Mouse (Mus musculus) embryo, embryonic 11 days (tissue): ENCODE data around the gene Plbd1.

Experiments
- DNase-seq: peaks from one replicate; pipeline ENCODE4 v3.0.0-alpha.2; 2015

The Plbd1 gene

GRCm38 (mm10) chr6:136647455-136647861 lies 14.3 kb downstream of the Plbd1 start:
- no peak for DNase-seq

GRCm38 (mm10) chr6:136646207-136646606 lies 15.5 kb downstream of the Plbd1 start:
- DNase-seq, result no peak

DNA sequence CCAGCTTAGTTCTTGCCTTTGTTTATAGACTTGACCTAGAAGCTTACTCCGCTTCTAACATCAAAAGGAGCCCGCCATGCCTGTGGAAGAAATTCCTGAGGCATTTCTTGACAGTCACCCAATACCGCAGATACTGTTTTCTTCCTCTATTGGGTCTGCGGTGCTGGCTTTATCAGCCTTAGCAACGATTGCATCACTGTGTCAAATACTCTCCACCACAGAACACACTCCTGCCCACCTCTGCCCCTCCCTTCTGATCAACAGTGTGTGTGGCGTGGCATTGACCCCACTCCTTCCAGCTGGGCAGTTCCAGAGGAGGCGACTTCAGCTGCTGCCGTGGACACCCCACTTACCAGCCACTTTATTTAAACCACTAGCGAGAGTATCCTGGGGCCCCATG lies 16.0 kb downstream of the Plbd1 start:
- DNase-seq, result no peak

DNA sequence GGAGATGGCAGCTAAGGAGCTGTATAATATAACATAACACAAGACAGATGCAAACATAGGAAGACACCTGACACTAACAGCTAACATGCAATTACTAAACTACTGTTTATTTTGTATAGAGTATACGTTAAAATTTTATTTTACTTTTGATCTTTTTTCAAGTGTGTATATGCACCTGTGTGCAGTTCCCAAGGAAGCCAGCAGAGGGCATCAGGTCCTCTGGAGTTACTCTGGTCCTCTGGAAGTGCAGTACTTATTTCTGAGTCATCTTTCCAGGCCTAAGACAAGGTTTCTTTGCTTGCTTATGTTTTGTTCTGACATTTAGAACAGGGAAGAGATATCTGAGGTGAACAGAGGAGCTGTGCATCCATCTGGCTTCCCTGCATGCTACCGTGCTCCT lies 17.6 kb downstream of the Plbd1 start:
- DNase-seq, result no peak

- DNase-seq, result no peak
Observed at GRCm38 (mm10) chr6:136634982-136635381, 26.7 kb downstream of the Plbd1 start.

GRCm38 (mm10) chr6:136633719-136634118 lies 28.0 kb downstream of the Plbd1 start:
- no peak for DNase-seq

DNA sequence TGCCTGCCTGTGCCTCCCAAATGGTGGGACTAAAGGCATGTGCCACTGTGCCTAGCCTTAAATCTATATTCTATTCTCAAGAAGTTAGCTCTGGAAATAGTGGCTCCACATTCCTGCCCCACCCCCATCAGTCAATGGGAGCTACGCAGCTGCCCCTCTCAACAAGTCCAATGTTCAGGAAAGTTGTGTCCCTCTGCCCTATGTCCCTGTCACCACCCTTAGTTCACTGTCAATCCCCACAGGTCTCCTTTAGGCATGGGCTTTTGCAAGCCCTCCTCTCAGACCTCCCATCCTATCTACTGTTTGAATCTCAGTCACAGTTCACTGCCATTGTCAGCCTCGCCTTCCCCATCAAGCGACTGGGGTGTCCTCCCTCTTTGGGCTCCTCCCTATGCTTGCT lies 28.6 kb downstream of the Plbd1 start:
- no peak for DNase-seq

GRCm38 (mm10) chr6:136631945-136632534 lies 29.7 kb downstream of the Plbd1 start:
- no peak for DNase-seq

- DNase-seq, result no peak
Observed at GRCm38 (mm10) chr6:136631519-136631918, 30.2 kb downstream of the Plbd1 start.

GRCm38 (mm10) chr6:136629639-136630038 lies 32.1 kb downstream of the Plbd1 start:
- DNase-seq, result no peak

- no peak for DNase-seq
Observed at GRCm38 (mm10) chr6:136625421-136625820, 36.3 kb downstream of the Plbd1 start.

DNA sequence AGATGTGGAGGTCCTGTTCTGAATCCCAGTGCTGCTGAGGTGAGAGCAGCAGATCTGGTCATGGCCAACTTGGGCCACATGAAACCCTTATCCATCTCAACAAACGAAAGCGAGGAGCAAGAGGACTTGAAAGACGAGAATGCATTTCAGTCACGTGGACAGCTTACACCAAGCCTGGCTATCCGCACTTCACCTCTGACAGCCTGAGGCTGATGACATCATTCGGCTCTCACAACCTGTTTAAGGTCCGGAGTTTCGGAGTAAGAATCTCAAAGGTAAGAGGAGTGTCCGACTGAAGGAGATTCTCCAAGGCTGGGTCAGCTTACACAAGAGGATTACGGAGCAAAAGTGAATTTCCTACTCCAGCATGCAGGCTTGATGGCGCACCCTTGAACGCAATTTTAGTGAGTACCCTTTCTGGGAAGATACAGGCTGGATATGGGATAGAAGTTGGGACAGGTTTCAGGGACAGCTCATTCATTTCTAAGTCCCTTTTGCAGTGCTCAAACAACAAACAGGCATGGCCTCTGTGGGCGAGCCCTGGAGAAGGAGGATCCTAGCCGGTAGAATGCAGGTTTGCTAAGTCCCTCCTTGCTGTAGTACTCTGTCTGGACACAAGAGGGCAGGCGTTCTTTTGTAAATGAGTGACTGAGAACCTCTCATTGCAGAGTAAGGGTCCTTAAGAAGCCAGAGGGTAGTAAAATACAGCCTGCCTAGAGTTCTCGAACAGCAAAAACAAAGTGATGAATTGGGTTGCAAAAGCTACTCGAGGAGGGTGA lies 41.2 kb downstream of the Plbd1 start:
- peak; percentile 92 for DNase-seq

DNA sequence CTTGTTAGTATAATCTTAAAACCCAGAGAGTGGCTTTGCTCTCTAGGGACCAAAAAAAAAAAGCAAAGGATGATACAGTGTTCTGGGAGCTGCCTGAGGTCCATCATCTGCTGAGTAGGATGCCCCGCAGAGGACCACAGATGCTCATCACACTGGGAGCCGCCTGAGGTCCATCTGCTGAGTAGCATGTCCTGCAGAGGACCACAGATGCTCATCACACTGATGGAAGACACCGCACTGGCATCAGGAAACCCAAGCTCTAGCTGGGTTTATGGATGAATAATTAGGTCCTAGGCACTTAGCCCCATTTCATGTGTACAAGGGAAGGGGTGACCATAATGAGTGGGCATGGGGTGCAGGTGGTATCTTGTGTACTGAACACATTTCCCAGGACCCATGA lies 47.6 kb downstream of the Plbd1 start:
- no peak for DNase-seq

DNA sequence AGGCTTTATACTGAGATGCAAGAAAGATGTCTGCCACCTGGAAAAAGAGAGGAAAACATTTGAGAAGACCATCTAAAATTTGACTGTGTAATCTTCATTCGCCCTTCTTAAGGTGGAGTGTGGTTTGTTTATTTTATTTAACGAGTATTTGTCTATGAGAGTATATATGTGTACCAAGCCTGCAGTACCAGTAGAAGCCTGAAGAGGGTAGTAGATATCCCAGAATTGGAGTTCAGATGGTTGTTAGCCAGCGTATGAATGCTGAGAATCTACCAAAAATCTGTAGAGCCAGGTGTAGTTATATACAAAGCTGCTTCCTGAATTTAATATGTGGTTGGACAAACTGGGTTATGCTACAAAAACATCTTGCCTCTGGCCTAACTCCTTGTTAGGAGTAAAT lies 49.4 kb downstream of the Plbd1 start:
- no peak for DNase-seq

DNA sequence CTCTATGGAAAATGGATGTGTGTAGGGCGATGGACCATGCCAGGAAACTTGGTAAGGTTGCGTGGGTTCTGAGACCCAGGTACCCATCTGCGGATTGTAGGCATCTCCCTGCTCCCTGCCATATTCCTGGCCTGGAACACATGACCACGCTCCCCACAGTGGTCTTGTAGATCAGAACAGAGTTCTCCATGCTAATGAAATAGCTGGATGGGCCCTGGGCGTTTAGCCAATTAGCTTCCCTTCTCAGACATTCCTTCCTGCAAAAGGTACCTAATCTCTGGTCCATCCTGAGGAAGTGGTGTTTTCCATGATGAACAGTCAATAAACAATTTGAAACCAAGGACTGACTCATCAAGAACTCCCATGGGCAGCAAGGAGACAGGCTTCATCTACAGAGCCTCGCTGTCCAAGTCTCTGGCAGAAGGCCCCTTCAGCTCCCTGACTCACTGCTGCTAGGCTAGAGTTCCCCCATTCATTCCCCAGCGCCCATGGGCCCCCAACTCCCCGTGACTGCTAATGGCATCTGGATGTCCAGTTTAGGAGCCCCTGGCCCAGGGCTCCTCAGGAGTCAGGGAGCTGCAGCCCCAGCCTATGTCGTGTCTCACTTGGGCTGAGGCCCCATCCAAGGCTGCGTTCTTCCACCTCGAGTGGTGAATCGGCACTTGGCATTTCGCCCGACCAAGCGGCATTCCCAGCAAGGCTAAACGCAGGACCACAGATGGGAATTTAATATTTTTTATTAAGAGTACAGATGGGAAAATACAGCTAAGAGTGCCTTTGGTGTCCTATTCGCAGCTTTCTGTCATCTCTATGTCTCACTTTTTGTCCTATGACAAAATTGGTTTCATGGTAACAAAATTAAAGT lies 50.1 kb downstream of the Plbd1 start:
- DNase-seq, result no peak

DNA sequence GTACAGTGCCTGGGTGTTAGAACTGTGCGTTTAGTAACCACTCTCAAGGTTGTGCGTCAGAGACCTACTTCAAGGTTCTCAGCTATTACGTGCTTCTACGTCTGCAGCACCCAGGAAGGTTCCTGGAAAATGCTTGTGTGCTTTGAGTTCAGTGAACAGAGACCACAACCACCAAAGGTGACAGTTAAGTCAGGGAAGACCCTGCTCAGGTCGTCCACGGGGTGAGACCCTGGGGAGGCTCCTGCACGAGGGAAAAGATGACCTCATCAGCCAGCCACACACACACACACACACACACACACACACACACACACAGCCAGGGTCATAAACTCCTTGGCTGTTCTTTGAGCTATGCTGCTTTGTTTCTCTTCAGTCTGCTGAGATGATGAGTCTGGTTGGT lies 59.1 kb downstream of the Plbd1 start:
- DNase-seq, result no peak

DNA sequence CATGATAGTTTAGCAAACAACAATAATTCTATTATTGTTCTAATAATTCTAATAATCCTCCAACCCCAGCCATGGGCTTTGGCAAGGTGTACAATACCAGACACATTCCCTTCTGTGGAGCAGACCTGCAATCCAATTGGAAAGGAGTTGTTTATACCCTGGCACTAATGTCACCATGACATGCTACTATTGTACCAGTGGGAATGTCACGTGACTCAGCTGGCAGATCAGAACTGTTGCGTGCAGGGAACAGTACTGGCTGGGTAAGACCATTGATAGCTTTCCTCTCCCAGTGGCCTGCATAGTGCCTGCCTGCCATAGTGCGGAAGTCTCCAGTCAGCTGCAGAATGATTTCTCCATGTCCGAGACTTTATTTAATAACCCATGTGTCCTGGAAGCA lies 67.2 kb downstream of the Plbd1 start:
- no peak for DNase-seq

DNA sequence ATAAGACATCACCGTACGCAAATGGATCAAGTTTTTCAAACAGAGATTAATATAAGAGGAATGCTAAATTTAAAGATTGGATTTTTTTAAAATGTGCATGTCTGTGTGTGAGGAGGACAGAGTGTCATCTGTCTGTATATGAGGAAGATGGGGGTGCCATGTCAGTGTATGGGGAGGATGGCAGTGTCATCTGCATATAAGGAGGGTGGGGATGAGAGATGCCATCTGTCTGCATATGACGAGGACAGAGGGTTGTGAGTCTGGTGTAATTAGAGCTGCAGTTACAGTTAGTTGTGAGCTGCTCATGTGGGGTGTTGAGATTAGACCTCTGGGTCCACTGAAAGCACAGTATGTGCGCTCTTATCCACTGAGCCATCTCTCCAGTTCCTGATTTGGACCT lies 71.0 kb downstream of the Plbd1 start:
- DNase-seq, result no peak

GRCm38 (mm10) chr6:136566002-136566401 lies 95.7 kb downstream of the Plbd1 start:
- DNase-seq, result no peak
